Mouse (Mus musculus) E14TG2a.4 (cell line): ENCODE results near the gene Mrps33.

Experiments
- CTCF ChIP-seq: conservative IDR thresholded peaks from 2 replicates; pipeline ENCODE4 v1.5.1; 2014; ENCODE audit warnings: low read length
- NANOG ChIP-seq: IDR thresholded peaks from 2 replicates; pipeline ENCODE4 v1.6.1; 2014; ENCODE audit warnings: borderline replicate concordance, low read length, mixed read lengths

- TF ChIP-seq CTCF (no peak), NANOG (no peak)
These were observed 33.0 kb upstream of the Mrps33 start for GRCm38 (mm10) chr6:39843698-39844342.
